Mouse (Mus musculus): ENCODE results near the gene Gm21762. TPM values are rescaled to one million over a fixed set of nuclear protein-coding genes. Genes with fewer than 3 reads are reported as not detected.

Gm21762 gene
- not detected in 2 replicates for polyA plus RNA-seq (2012; rRNA removed)

DNA sequence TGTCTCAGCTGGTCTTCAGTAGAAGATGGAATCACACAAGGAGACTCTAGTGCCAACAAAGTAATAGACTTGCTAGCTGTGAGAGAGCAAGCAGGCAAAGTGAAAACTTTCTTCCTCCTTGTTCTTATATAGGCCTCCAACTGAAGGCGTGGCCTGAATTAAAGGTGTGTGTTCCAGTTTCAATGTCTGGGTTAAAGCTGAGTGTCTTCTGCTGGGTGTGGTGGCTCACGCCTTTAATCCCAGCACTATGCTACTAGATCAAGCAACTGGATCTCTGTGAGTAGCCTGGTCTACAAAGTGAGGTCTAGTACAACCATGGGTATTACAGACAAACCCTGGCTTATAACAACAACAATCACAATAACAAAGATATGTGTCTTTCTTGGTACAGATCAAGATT, at the start of gene Gm21762:
Gene Gm21762, minus strand, starts transcription at position 101 of the 400 bp plus-strand sequence.

DNA sequence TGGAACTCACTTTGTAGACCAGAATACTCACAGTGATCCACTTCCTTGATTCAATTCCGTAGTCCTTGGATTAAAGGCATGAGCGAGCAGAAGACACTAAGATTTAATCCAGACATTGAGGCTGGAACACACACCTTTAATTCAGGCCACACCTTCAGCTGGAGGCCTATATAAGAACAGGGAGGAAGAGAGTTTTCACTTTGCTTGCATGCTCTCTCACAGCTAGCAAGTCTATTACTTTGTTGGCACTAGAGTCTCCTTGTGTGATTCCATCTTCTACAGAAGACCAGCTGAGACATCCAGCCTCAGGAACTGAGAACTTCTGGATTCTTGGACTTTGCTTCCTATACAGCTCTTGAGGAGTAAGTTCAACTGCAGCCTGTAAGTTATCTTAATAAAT, 47.1 kb upstream of the Gm21762 start, which contains the start of gene AF067061:
Gene AF067061, plus strand, starts transcription at position 245 of the 400 bp plus-strand sequence.

DNA sequence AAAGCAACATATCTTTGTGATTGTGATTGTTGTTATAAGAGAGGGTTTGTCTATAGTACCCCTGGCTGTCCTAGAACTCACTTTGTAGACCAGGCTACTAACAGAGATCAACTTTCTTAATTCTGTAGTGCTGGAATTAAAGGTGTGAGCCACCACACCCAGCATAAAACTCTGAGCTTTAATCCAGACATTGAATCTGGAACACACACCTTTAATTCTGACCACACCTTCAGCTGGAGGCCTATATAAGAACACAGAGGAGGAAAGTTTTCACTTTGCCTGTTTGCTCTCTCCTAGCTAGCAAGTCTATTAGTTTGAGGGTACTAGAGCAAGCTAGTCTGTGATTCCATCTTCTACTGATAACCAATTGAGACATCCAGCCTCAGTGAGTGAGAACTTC, 23.1 kb upstream of the Gm21762 start, which contains the start of gene Gm21731:
Gene Gm21731, plus strand, starts transcription at position 301 of the 400 bp plus-strand sequence.

GRCm38 (mm10) chr13:120172133-120172532, 43.6 kb downstream of the Gm21762 start, which contains the start of gene Gm21818:
Gm21818 (plus strand) TSS chr13:120172433.

Other genes starting within 250 kb of the Gm21762 start
- gene Gm36079, start 188.9 kb downstream of the Gm21762 start, polyA plus RNA-seq (2012; rRNA removed): not detected in 2 replicates
- 0.12 TPM in 1 of 2 replicates, not detected in the other for gene Gm21188, start 163.8 kb downstream of the Gm21762 start, polyA plus RNA-seq (2012; rRNA removed)
- gene Gm20767, start 75.7 kb downstream of the Gm21762 start, polyA plus RNA-seq (2012; rRNA removed): not detected in 2 replicates
- not detected in 2 replicates for gene Gm21818, start 43.5 kb downstream of the Gm21762 start, polyA plus RNA-seq (2012; rRNA removed)
- gene Gm21731, start 23.2 kb upstream of the Gm21762 start, polyA plus RNA-seq (2012; rRNA removed): not detected in 2 replicates
- gene AF067061, start 47.2 kb upstream of the Gm21762 start, polyA plus RNA-seq (2012; rRNA removed): not detected in 2 replicates
- gene BC147527, start 84.4 kb upstream of the Gm21762 start, polyA plus RNA-seq (2012; rRNA removed): 0.04 and 0.09 TPM in 2 replicates
- not detected in 2 replicates for gene Tcstv3, start 100.9 kb upstream of the Gm21762 start, polyA plus RNA-seq (2012; rRNA removed)

Measured in central nervous system, embryonic 18 days (tissue).